Mouse (Mus musculus) cerebellum, postnatal 10 days (tissue): ENCODE measurements around the gene Cpsf6.

Experiments
- DNase-seq, 2 experiments: peaks; one replicate each; pipeline ENCODE4 v3.0.0; 2021; ENCODE audit warnings: mixed read lengths in 2 of 2

Gene Cpsf6

GRCm38 (mm10) chr10:117413562-117414527 lies 34.0 kb upstream of the Cpsf6 start:
- peak; percentile 13 to 21 for DNase-seq

GRCm38 (mm10) chr10:117412474-117413057 lies 32.8 kb upstream of the Cpsf6 start:
- no peak for DNase-seq

- no peak for DNase-seq
Measured at GRCm38 (mm10) chr10:117411716-117412473, 32.1 kb upstream of the Cpsf6 start.

GRCm38 (mm10) chr10:117411131-117411530 lies 31.3 kb upstream of the Cpsf6 start:
- DNase-seq = no peak

GRCm38 (mm10) chr10:117410481-117411048 lies 30.8 kb upstream of the Cpsf6 start:
- no peak for DNase-seq

GRCm38 (mm10) chr10:117409373-117410354 lies 29.8 kb upstream of the Cpsf6 start:
- DNase-seq = no peak

- DNase-seq = no peak
Measured at GRCm38 (mm10) chr10:117408545-117409372, 28.9 kb upstream of the Cpsf6 start.

- no peak for DNase-seq
Measured at GRCm38 (mm10) chr10:117407734-117408288, 28.0 kb upstream of the Cpsf6 start.

- DNase-seq = no peak
Measured at GRCm38 (mm10) chr10:117406843-117407733, 27.3 kb upstream of the Cpsf6 start.

GRCm38 (mm10) chr10:117406283-117406588 lies 26.4 kb upstream of the Cpsf6 start:
- DNase-seq = no peak

- no peak for DNase-seq
Measured at GRCm38 (mm10) chr10:117405526-117406282, 25.9 kb upstream of the Cpsf6 start.

- no peak for DNase-seq
Measured at GRCm38 (mm10) chr10:117404384-117404783, 24.6 kb upstream of the Cpsf6 start.

GRCm38 (mm10) chr10:117403344-117403953 lies 23.6 kb upstream of the Cpsf6 start:
- no peak for DNase-seq

GRCm38 (mm10) chr10:117402403-117403333 lies 22.9 kb upstream of the Cpsf6 start:
- peak; percentile 73 to 80 for DNase-seq

GRCm38 (mm10) chr10:117401364-117401763 lies 21.5 kb upstream of the Cpsf6 start:
- no peak for DNase-seq

- DNase-seq = no peak
Measured at GRCm38 (mm10) chr10:117400246-117400954, 20.6 kb upstream of the Cpsf6 start.
